Mouse (Mus musculus): Measurements from ENCODE around the gene Slc25a38. TPM values are rescaled to one million over a fixed set of nuclear protein-coding genes. Genes with fewer than 3 reads are reported as not detected.

Slc25a38 gene
- 33.2 and 36.9 TPM in 2 replicates for polyA plus RNA-seq (2014; fragmentation: Nextera tagmentation; extraction: Ambion mirVana)

DNA sequence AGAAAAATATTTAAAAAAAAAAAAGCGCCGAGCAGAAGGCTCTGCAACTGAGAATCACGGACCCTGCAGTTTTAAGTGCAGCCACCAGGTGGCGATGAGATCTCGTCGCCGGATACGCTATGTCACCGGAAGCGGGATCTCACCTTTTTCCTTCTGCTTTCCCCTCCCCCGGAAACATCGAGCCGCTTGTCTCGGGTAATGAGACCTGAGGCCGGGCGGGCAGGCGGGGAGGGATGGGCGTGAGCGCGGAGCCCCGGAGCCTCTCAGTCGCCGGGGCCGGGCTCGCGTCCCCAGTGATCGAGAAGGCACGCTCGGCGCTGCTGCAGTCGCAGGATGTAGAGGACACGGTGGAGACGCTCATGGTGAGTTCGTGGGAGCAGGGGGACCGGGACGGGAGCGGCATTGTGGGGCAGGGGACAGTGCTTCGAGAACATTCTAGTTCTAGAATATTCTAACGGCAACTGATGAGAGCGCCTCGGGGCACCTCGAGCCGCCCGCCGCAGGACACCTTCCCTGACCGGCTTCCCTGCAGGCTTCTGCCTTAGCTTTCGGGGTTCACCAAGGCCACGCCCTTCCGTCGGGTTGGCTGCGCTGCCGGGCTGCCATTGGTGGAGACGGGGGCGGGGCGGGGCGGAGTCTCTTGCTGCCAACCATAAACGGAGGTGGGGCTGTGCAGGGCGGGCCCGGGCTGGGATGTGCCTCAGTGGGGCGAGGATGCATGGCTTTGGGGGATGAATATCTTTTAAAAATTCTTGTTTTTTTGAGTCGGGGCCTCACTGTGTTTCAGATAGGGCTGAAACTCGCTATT is at the start of gene Slc25a38:
TSS of gene Slc25a38 (plus strand) at position 164 of the 808 bp plus-strand sequence.
- DNase-seq (ENCODE audit: low spot score) (peak; percentile 95), ATAC-seq (replicated peaks; ENCODE audit: insufficient number of reproducible peaks, low FRiP score, low TSS enrichment, low read depth) (peak; percentile 96)
- under 1% methylated on average over 62 of the region's 62 CpGs for WGBS
- Histone ChIP-seq H3K27ac (replicated peaks; ENCODE audit: low read depth, low read length) (peak within 1 kb of the TSS; percentile 90), H3K9ac (replicated peaks; ENCODE audit: low read length) (peak within 1 kb of the TSS; percentile 82), H3K4me2 (ENCODE audit: low read depth, low read length) (peak within 1 kb of the TSS; percentile 62), H3K36me3 (replicated peaks; ENCODE audit: control insufficient read depth, insufficient read depth, low read depth, low read length) (no peaks in the 10 kb centered on the region), H3K27me3 (ENCODE audit: control insufficient read depth, insufficient read depth, low read length) (no peaks in the 10 kb centered on the region), H3K9me3 (replicated peaks; ENCODE audit: control insufficient read depth, low read length) (no peaks in the 10 kb centered on the region), H3K4me3 (ENCODE audit: low read depth, low read length) (peak within 1 kb of the TSS; percentile 76), H3K4me1 (ENCODE audit: control insufficient read depth, insufficient read depth, low read length) (no peaks in the 10 kb centered on the region)

DNA sequence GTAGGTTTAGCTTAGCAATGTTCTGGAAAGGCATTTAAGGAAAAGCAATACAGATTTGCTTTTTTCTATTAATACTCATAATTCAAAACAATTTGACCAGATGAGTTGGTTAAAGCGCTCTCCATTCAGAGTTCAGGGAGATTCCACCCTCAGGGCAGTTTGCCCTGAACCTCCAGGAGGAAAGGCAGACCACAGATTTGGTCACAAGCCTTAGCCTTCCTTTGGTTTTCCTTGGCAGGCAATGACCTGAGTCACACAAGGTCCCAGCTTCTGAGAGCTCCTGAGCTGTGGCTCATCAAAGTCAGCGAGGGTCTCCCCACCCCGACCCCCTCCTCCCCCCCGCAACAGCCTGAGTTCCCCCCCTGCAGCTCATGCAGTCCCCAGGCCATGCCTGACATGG is 45.9 kb upstream of the Slc25a38 start:
- H3K9me3 ChIP-seq (replicated peaks; ENCODE audit: control insufficient read depth, low read length) = no peaks in the 10 kb centered on the region
- H3K9ac ChIP-seq (replicated peaks; ENCODE audit: low read length) = no peak overlapping the region
- H3K4me1 ChIP-seq (ENCODE audit: control insufficient read depth, insufficient read depth, low read length) = no peaks in the 10 kb centered on the region
- no peaks in the 10 kb centered on the region for H3K36me3 ChIP-seq (replicated peaks; ENCODE audit: control insufficient read depth, insufficient read depth, low read depth, low read length)
- no peak overlapping the region for H3K4me2 ChIP-seq (ENCODE audit: low read depth, low read length)
- DNase-seq (ENCODE audit: low spot score) (no peak), ATAC-seq (replicated peaks; ENCODE audit: insufficient number of reproducible peaks, low FRiP score, low TSS enrichment, low read depth) (no peak)
- H3K27me3 ChIP-seq (ENCODE audit: control insufficient read depth, insufficient read depth, low read length) = no peaks in the 10 kb centered on the region
- no peak overlapping the region for H3K4me3 ChIP-seq (ENCODE audit: low read depth, low read length)
- WGBS = 76% methylated on average over 4 of the region's 4 CpGs
- H3K27ac ChIP-seq (replicated peaks; ENCODE audit: low read depth, low read length) = no peak overlapping the region

DNA sequence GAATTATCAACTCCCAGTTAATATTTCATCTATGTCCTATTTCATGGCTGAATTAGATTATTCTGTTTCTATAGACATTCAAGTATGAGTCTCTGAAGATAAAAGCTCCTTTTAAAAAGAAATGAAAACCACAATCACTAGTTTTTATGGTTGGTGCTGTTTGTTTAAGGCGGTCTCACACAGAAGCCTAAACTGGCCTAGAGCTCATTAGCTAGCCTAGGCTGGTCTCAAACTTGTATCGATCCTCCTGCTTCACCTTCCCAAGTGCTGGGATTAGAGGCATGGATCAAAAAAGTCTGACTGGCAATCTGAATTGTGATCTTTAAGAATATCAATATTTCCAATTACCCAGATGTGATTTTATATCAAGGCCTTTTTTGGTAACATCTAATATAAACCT is 42.6 kb upstream of the Slc25a38 start:
- no peak overlapping the region for H3K4me2 ChIP-seq (ENCODE audit: low read depth, low read length)
- no peaks in the 10 kb centered on the region for H3K4me1 ChIP-seq (ENCODE audit: control insufficient read depth, insufficient read depth, low read length)
- no peak overlapping the region for H3K27ac ChIP-seq (replicated peaks; ENCODE audit: low read depth, low read length)
- H3K4me3 ChIP-seq (ENCODE audit: low read depth, low read length) = no peak overlapping the region
- DNase-seq (ENCODE audit: low spot score) (no peak), ATAC-seq (replicated peaks; ENCODE audit: insufficient number of reproducible peaks, low FRiP score, low TSS enrichment, low read depth) (no peak)
- no peak overlapping the region for H3K9ac ChIP-seq (replicated peaks; ENCODE audit: low read length)
- 91% methylated on average over 2 of the region's 2 CpGs for WGBS
- H3K36me3 ChIP-seq (replicated peaks; ENCODE audit: control insufficient read depth, insufficient read depth, low read depth, low read length) = no peaks in the 10 kb centered on the region
- no peaks in the 10 kb centered on the region for H3K27me3 ChIP-seq (ENCODE audit: control insufficient read depth, insufficient read depth, low read length)
- no peaks in the 10 kb centered on the region for H3K9me3 ChIP-seq (replicated peaks; ENCODE audit: control insufficient read depth, low read length)

DNA sequence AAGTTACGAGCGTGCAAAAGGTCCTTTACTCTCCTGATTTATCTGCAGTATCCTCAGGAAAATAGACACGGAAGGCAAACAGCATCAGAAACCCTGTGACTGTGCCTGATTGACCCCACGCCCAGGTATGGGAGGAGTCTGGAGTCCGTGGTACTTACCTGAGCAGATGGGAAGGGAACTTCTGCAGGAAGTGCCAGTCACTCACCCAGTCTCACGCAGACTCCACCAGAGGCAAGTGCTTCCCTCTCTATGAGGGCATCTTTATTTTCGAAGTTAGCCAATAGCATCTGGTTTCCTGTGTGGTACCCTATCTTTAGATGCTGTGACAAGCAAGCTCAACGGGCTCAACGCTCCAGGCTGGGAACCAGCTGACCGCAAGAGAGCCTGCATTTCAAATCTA is 42.1 kb upstream of the Slc25a38 start:
- Histone ChIP-seq H3K27me3 (ENCODE audit: control insufficient read depth, insufficient read depth, low read length) (no peaks in the 10 kb centered on the region), H3K9ac (replicated peaks; ENCODE audit: low read length) (no peak overlapping the region), H3K4me3 (ENCODE audit: low read depth, low read length) (no peak overlapping the region), H3K4me2 (ENCODE audit: low read depth, low read length) (no peak overlapping the region), H3K9me3 (replicated peaks; ENCODE audit: control insufficient read depth, low read length) (no peaks in the 10 kb centered on the region), H3K27ac (replicated peaks; ENCODE audit: low read depth, low read length) (no peak overlapping the region), H3K36me3 (replicated peaks; ENCODE audit: control insufficient read depth, insufficient read depth, low read depth, low read length) (no peaks in the 10 kb centered on the region), H3K4me1 (ENCODE audit: control insufficient read depth, insufficient read depth, low read length) (no peaks in the 10 kb centered on the region)
- 62% methylated on average over 10 of the region's 10 CpGs for WGBS
- DNase-seq (ENCODE audit: low spot score) (no peak), ATAC-seq (replicated peaks; ENCODE audit: insufficient number of reproducible peaks, low FRiP score, low TSS enrichment, low read depth) (no peak)

DNA sequence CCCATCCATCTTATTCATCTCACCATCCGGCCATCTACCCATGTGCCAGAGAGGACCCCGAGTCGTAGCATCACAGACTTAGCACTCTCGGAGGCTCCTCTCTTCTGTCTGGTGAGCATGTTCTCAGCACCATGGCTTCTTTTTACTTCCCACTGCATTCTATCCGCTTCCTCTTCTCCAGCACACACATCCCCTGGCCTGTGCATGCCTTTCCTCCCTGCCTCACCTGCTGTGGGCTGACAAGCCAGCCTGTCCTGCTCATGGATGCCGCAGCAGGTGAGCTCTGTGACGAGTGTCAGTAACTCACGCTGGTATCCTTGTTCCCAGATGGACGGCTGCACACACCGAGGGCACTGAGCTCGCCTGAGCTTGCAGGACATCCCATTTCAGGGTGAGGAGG is 40.4 kb upstream of the Slc25a38 start, which contains the start of gene Cx3cr1:
TSS of gene Cx3cr1 (minus strand) at position 101 of the 400 bp plus-strand sequence.
- 83% methylated on average over 11 of the region's 11 CpGs for WGBS
- no peak within 1 kb of the TSS for H3K4me2 ChIP-seq (ENCODE audit: low read depth, low read length)
- no peak for DNase-seq (ENCODE audit: low spot score)

DNA sequence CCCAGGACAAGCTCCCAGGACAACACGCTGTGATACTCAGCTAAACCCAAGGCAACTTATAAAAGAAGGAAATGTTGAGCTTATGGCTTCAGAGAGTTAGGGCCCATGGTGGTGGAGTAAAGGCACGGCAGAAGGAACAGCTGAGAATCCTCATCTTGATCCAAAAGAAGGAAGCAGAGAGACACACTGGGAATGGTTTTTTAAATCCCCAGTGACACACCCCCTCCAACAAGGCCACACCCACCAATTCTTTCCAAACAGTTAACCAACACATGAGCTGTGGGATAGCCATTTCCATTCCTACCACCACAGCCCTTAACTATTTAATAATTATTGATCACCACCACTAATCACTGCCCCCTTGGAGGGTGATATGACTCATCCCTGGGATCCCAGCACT is 38.9 kb upstream of the Slc25a38 start:
- Histone ChIP-seq H3K9ac (replicated peaks; ENCODE audit: low read length) (no peak overlapping the region), H3K27ac (replicated peaks; ENCODE audit: low read depth, low read length) (no peak overlapping the region), H3K4me2 (ENCODE audit: low read depth, low read length) (no peak overlapping the region), H3K4me1 (ENCODE audit: control insufficient read depth, insufficient read depth, low read length) (no peaks in the 10 kb centered on the region), H3K27me3 (ENCODE audit: control insufficient read depth, insufficient read depth, low read length) (no peaks in the 10 kb centered on the region), H3K4me3 (ENCODE audit: low read depth, low read length) (no peak overlapping the region), H3K9me3 (replicated peaks; ENCODE audit: control insufficient read depth, low read length) (no peaks in the 10 kb centered on the region), H3K36me3 (replicated peaks; ENCODE audit: control insufficient read depth, insufficient read depth, low read depth, low read length) (no peaks in the 10 kb centered on the region)
- 77% methylated on average over 2 of the region's 2 CpGs for WGBS
- DNase-seq (ENCODE audit: low spot score) = no peak
- ATAC-seq (replicated peaks; ENCODE audit: insufficient number of reproducible peaks, low FRiP score, low TSS enrichment, low read depth) = no peak

More for the DNA sequence above, 40.4 kb upstream of the Slc25a38 start, which contains the start of gene Cx3cr1:
- H3K4me1 ChIP-seq (ENCODE audit: control insufficient read depth, insufficient read depth, low read length) = no peaks in the 10 kb centered on the region
- H3K9me3 ChIP-seq (replicated peaks; ENCODE audit: control insufficient read depth, low read length) = no peaks in the 10 kb centered on the region
- H3K27ac ChIP-seq (replicated peaks; ENCODE audit: low read depth, low read length) = no peak within 1 kb of the TSS
- H3K4me3 ChIP-seq (ENCODE audit: low read depth, low read length) = no peak within 1 kb of the TSS
- no peak for ATAC-seq (replicated peaks; ENCODE audit: insufficient number of reproducible peaks, low FRiP score, low TSS enrichment, low read depth)
- no peak within 1 kb of the TSS for H3K9ac ChIP-seq (replicated peaks; ENCODE audit: low read length)
- H3K27me3 ChIP-seq (ENCODE audit: control insufficient read depth, insufficient read depth, low read length) = no peaks in the 10 kb centered on the region
- no peaks in the 10 kb centered on the region for H3K36me3 ChIP-seq (replicated peaks; ENCODE audit: control insufficient read depth, insufficient read depth, low read depth, low read length)

DNA sequence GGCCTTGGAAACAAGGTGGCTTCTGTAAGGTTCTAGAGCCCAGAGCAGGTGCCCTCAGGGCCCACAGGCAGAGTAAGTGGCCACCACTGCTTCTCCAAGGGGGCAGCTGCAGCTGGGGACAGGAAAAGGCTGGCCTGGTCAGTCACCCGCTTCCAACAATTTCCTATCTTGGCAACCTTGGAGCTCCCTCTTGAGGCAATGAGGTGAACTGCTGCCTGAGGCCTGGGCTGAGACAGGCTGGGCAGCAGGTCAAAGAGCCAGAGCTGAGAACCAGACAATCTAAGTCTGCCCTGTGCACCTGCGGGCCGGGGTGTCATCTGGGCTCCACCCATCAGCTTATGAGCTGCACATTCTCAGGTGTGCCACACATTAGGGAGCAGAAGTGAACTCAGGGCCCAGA is 37.0 kb upstream of the Slc25a38 start:
- Histone ChIP-seq H3K27ac (replicated peaks; ENCODE audit: low read depth, low read length) (no peak overlapping the region), H3K36me3 (replicated peaks; ENCODE audit: control insufficient read depth, insufficient read depth, low read depth, low read length) (no peaks in the 10 kb centered on the region), H3K4me1 (ENCODE audit: control insufficient read depth, insufficient read depth, low read length) (no peaks in the 10 kb centered on the region), H3K9me3 (replicated peaks; ENCODE audit: control insufficient read depth, low read length) (no peaks in the 10 kb centered on the region), H3K4me2 (ENCODE audit: low read depth, low read length) (no peak overlapping the region), H3K4me3 (ENCODE audit: low read depth, low read length) (no peak overlapping the region), H3K9ac (replicated peaks; ENCODE audit: low read length) (no peak overlapping the region), H3K27me3 (ENCODE audit: control insufficient read depth, insufficient read depth, low read length) (no peaks in the 10 kb centered on the region)
- ATAC-seq (replicated peaks; ENCODE audit: insufficient number of reproducible peaks, low FRiP score, low TSS enrichment, low read depth) = 0 out of 2 replicates have a peak, but pooled peaks have one; percentile 52
- 27% methylated on average over 3 of the region's 3 CpGs for WGBS
- peak; percentile 84 for DNase-seq (ENCODE audit: low spot score)

DNA sequence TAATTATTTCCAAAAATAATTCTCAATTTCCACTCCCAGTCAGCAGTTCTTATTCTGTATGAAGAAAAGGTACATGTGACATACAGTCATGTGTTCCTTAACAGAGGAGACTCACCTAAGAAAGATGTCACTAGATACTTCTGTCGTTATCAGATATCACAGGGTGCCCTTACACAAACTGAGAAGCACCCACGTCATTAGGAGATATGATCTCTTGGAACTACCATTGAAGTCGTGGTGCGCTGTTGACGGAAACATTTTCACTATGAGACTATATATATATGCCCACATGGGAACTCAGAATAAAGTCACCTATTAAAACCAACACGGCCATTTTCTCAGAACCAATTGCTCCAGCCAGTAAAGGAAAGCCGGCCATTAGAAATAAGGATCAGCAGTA is 35.7 kb upstream of the Slc25a38 start:
- no peak for DNase-seq (ENCODE audit: low spot score)
- Histone ChIP-seq H3K4me1 (ENCODE audit: control insufficient read depth, insufficient read depth, low read length) (no peaks in the 10 kb centered on the region), H3K27me3 (ENCODE audit: control insufficient read depth, insufficient read depth, low read length) (no peaks in the 10 kb centered on the region), H3K9ac (replicated peaks; ENCODE audit: low read length) (no peak overlapping the region), H3K9me3 (replicated peaks; ENCODE audit: control insufficient read depth, low read length) (no peaks in the 10 kb centered on the region), H3K27ac (replicated peaks; ENCODE audit: low read depth, low read length) (no peak overlapping the region), H3K4me3 (ENCODE audit: low read depth, low read length) (no peak overlapping the region), H3K36me3 (replicated peaks; ENCODE audit: control insufficient read depth, insufficient read depth, low read depth, low read length) (no peaks in the 10 kb centered on the region), H3K4me2 (ENCODE audit: low read depth, low read length) (no peak overlapping the region)
- WGBS = 81% methylated on average over 7 of the region's 7 CpGs
- no peak for ATAC-seq (replicated peaks; ENCODE audit: insufficient number of reproducible peaks, low FRiP score, low TSS enrichment, low read depth)
